Mouse (Mus musculus) spleen, adult 2 months (tissue): ENCODE results near the gene C1qb. TPM values are rescaled to one million over a fixed set of nuclear protein-coding genes. Genes with fewer than 3 reads are reported as not detected.

Experiments
- DNase-seq, 2 experiments: peaks; one replicate each; pipeline versions ENCODE4 v3.0.0 to v3.0.0-alpha.2; 2012 to 2021; ENCODE audit warnings: low spot score in 2 of 2, low read depth in 1 of 2
- H3K27ac ChIP-seq: fragments of 200-500 bp; 2 replicates; pipeline ENCODE4 v1.5.1; 2012; ENCODE audit warnings: low read length, inconsistent platforms; ENCODE audit not compliant: insufficient read depth
- H3K27me3 ChIP-seq: fragments of 200-500 bp; 2 replicates; pipeline ENCODE4 v1.6.1; 2012; ENCODE audit warnings: mild to moderate bottlenecking, moderate library complexity, low read length, inconsistent platforms; ENCODE audit not compliant: control insufficient read depth, insufficient read depth
- H3K36me3 ChIP-seq: fragments of 200-500 bp; 2 replicates; pipeline ENCODE4 v1.6.1; 2012; ENCODE audit warnings: mild to moderate bottlenecking, low read length, inconsistent platforms; ENCODE audit not compliant: control insufficient read depth, insufficient read depth
- H3K4me1 ChIP-seq: fragments of 200-500 bp; 2 replicates; pipeline ENCODE4 v1.6.1; 2011; ENCODE audit warnings: inconsistent platforms; ENCODE audit not compliant: control insufficient read depth, insufficient read depth, insufficient read length
- H3K4me3 ChIP-seq: fragments of 200-500 bp; 2 replicates; pipeline ENCODE4 v1.5.1; 2011; ENCODE audit warnings: mild to moderate bottlenecking, inconsistent platforms; ENCODE audit not compliant: insufficient read depth, insufficient read length; ENCODE audit errors: extremely low read depth
- CTCF ChIP-seq: fragments of 200-500 bp; IDR thresholded peaks from 2 replicates; pipeline ENCODE4 v1.5.1; 2011; ENCODE audit warnings: mild to moderate bottlenecking, inconsistent platforms; ENCODE audit not compliant: insufficient read depth, insufficient read length, insufficient replicate concordance; ENCODE audit errors: extremely low read depth
- POLR2A ChIP-seq: fragments of 200-500 bp; IDR thresholded peaks from 2 replicates; pipeline ENCODE4 v1.6.1; 2011; ENCODE audit warnings: low read depth, low read length, inconsistent platforms
- WGBS: fragments of 180-500 bp; shearing (Covaris S2); methylation state at CpG from one replicate; pipeline ENCODE4 v1.1.7; 2018; 5-methylcytosine and 5-hydroxymethylcytosine counted together
- polyA plus RNA-seq: library from polyadenylated mRNA; depleted of rRNA; stranded (reverse); fragments of >200 nt; gene quantifications from 2 replicates; pipeline ENCODE4 v1.2.3, GENCODE M21; 2012

C1qb gene
- polyA plus RNA-seq, 1 experiment = 284 TPM

DNA sequence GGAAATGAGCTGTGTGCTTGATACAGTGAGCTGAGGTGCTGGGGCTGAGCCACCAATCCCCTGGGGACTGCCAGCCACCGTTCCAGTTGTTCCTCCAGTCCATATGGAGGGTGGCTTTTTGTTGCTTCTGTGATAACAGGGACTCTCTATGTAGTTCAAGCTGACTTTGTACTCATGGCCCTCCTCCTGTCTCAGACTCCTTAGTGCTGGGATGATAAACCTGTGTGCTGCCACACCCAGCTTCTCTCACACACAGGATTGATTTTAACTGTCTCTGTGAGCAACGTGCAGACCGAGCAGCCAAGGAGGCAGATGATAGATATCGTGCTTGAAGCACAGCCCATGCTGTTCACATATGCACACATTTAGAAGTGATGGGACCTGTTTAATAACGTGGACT is 33.9 kb downstream of the C1qb start:
- 78% methylated on average over 5 of the region's 5 CpGs for WGBS
- TF ChIP-seq CTCF (no peak), POLR2A (no peak)
- Histone ChIP-seq H3K27me3 (no peaks in the 10 kb centered on the region), H3K4me3 (no peak overlapping the region), H3K27ac (no peak overlapping the region), H3K36me3 (no peaks in the 10 kb centered on the region), H3K4me1 (no peaks in the 10 kb centered on the region)
- DNase-seq = no peak

DNA sequence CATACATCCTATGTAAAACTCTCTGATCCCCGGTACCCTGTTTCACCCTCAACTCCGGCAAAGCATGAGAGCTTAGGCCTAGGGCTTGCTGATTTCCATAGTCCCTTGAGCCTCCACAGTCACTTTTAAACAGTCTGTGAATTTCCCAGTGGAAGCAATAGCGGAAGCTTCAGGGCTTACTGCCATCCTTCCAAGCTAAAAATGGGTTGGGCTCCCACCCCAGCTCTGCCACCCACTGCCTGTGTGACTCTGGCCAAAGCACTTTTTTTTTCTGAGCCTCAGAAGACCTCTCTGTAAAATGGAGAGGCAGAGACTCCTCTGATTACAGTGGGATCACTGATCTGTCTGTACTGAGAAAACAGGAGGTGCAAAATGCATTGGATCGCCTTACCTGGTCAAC is 37.4 kb downstream of the C1qb start:
- H3K36me3 ChIP-seq = no peaks in the 10 kb centered on the region
- TF ChIP-seq POLR2A = no peak
- no peak for TF ChIP-seq CTCF
- H3K27me3 ChIP-seq = no peaks in the 10 kb centered on the region
- H3K4me1 ChIP-seq = no peaks in the 10 kb centered on the region
- H3K4me3 ChIP-seq = no peak overlapping the region
- H3K27ac ChIP-seq = no peak overlapping the region
- 74% methylated on average over 4 of the region's 4 CpGs for WGBS
- DNase-seq = no peak

DNA sequence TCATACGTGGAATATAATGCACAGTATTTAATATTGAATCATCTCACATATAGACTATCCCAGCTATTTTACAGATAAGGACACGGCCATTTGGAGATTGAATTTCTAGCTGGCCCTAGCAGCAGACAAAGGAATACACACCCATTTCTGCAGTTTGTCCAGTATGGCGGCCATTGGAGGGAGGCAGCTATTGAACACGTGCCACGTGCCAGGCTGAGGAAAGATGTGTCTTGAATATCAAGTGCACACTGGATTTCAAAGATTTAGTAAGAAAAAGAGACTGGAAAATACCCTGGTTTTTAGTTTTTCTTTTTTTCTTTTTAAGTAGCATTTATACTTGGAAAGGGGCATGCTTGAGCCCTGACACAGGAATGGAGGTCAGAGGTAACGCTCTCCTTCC is 38.8 kb downstream of the C1qb start:
- TF ChIP-seq POLR2A = no peak
- no peak for TF ChIP-seq CTCF
- Histone ChIP-seq H3K27ac (no peak overlapping the region), H3K4me1 (no peaks in the 10 kb centered on the region), H3K36me3 (no peaks in the 10 kb centered on the region), H3K27me3 (no peaks in the 10 kb centered on the region), H3K4me3 (no peak overlapping the region)
- WGBS = 92% methylated on average over 6 of the region's 6 CpGs
- no peak for DNase-seq

- Histone ChIP-seq H3K27me3 (no peaks in the 10 kb centered on the region), H3K27ac (no peak overlapping the region), H3K36me3 (no peaks in the 10 kb centered on the region), H3K4me1 (no peaks in the 10 kb centered on the region), H3K4me3 (no peak overlapping the region)
- no peak for DNase-seq
- 89% methylated on average over 10 of the region's 10 CpGs for WGBS
- TF ChIP-seq POLR2A (no peak), CTCF (no peak)
Measured at GRCm38 (mm10) chr4:136842802-136843201, 43.2 kb downstream of the C1qb start.

- Histone ChIP-seq H3K4me3 (no peak overlapping the region), H3K27me3 (no peaks in the 10 kb centered on the region), H3K4me1 (no peaks in the 10 kb centered on the region), H3K27ac (no peak overlapping the region), H3K36me3 (no peaks in the 10 kb centered on the region)
- TF ChIP-seq CTCF = no peak
- DNase-seq = no peak
- WGBS = 14% methylated on average over 4 of the region's 4 CpGs
Measured at GRCm38 (mm10) chr4:136842033-136842432, 44.0 kb downstream of the C1qb start.

- WGBS = 10% methylated on average over 5 of the region's 5 CpGs
- Histone ChIP-seq H3K27ac (no peak overlapping the region), H3K36me3 (no peaks in the 10 kb centered on the region), H3K27me3 (peaks cover 6% of the 10 kb centered on the region), H3K4me1 (no peaks in the 10 kb centered on the region), H3K4me3 (no peak overlapping the region)
- TF ChIP-seq CTCF (peak; percentile 64; the same call in 1 of the 2 replicates), POLR2A (no peak)
- peak; percentile 18 to 49 for DNase-seq
Measured at GRCm38 (mm10) chr4:136841056-136841455, 44.9 kb downstream of the C1qb start.

DNA sequence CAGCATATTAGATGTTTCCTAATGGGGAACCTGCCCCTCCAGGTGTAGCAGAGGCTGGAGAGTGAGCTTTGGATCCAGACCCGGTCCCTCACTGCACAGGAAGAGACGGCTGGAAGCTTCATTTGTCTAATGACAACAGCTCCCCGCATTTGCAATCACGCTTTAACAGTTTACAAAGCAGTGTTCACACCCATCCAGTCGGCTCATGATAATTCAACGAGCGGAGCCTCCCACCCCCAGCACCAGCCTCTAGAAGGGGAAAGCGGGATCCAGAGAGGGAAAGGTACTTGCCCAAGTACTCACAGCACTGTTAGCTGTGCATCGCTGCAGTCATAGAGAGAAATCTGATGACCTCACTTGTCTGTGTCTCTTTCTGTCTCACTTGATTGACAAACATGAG is 47.5 kb downstream of the C1qb start:
- DNase-seq = no peak
- TF ChIP-seq POLR2A (no peak), CTCF (no peak)
- Histone ChIP-seq H3K4me1 (peaks cover 8% of the 10 kb centered on the region), H3K4me3 (no peak overlapping the region), H3K36me3 (no peaks in the 10 kb centered on the region), H3K27ac (no peak overlapping the region), H3K27me3 (peaks cover 22% of the 10 kb centered on the region)
- WGBS = 94% methylated on average over 9 of the region's 9 CpGs
